Mouse (Mus musculus): ENCODE measurements at regions not wholly inside any gene's neighbourhood (a gene's known extent, or its start where the extent isn't known, plus 50 kb on each side); places are given as distances from the start of the nearest gene placed in this dataset.

GRCm38 (mm10) chr6:51212216-51212615, 220.3 kb upstream of the Nfe2l3 start:
- peaks cover 10% of the 10 kb centered on the region for H3K27me3 ChIP-seq (ENCODE audit: control insufficient read depth, insufficient read depth, low read length)
- H3K4me3 ChIP-seq (ENCODE audit: low read depth, low read length) = no peak overlapping the region
- no peak for DNase-seq (ENCODE audit: low spot score)
- no peak overlapping the region for H3K4me2 ChIP-seq (ENCODE audit: low read depth, low read length)
- H3K9me3 ChIP-seq (replicated peaks; ENCODE audit: control insufficient read depth, low read length) = no peaks in the 10 kb centered on the region
- H3K4me1 ChIP-seq (ENCODE audit: control insufficient read depth, insufficient read depth, low read length) = no peaks in the 10 kb centered on the region; the same call in 1 of the 2 replicates
- H3K36me3 ChIP-seq (replicated peaks; ENCODE audit: control insufficient read depth, insufficient read depth, low read depth, low read length) = no peaks in the 10 kb centered on the region
- no peak overlapping the region for H3K9ac ChIP-seq (replicated peaks; ENCODE audit: low read length)
- 72% methylated on average over 8 of the region's 8 CpGs for WGBS
- ATAC-seq (replicated peaks; ENCODE audit: insufficient number of reproducible peaks, low FRiP score, low TSS enrichment, low read depth) = no peak
- no peak overlapping the region for H3K27ac ChIP-seq (replicated peaks; ENCODE audit: low read depth, low read length)

- Histone ChIP-seq H3K4me3 (ENCODE audit: low read depth, low read length) (no peak overlapping the region), H3K9ac (replicated peaks; ENCODE audit: low read length) (no peak overlapping the region), H3K4me1 (ENCODE audit: control insufficient read depth, insufficient read depth, low read length) (no peaks in the 10 kb centered on the region), H3K4me2 (ENCODE audit: low read depth, low read length) (no peak overlapping the region), H3K9me3 (replicated peaks; ENCODE audit: control insufficient read depth, low read length) (no peaks in the 10 kb centered on the region), H3K27ac (replicated peaks; ENCODE audit: low read depth, low read length) (no peak overlapping the region), H3K36me3 (replicated peaks; ENCODE audit: control insufficient read depth, insufficient read depth, low read depth, low read length) (no peaks in the 10 kb centered on the region), H3K27me3 (ENCODE audit: control insufficient read depth, insufficient read depth, low read length) (no peaks in the 10 kb centered on the region)
- ATAC-seq (replicated peaks; ENCODE audit: insufficient number of reproducible peaks, low FRiP score, low TSS enrichment, low read depth) (no peak), DNase-seq (ENCODE audit: low spot score) (no peak)
- 89% methylated on average over 10 of the region's 10 CpGs for WGBS
Measured at GRCm38 (mm10) chr6:51215371-51215770, 217.1 kb upstream of the Nfe2l3 start.

GRCm38 (mm10) chr6:51216472-51216871, 216.0 kb upstream of the Nfe2l3 start:
- Histone ChIP-seq H3K27me3 (ENCODE audit: control insufficient read depth, insufficient read depth, low read length) (no peaks in the 10 kb centered on the region), H3K9ac (replicated peaks; ENCODE audit: low read length) (no peak overlapping the region), H3K4me3 (ENCODE audit: low read depth, low read length) (no peak overlapping the region), H3K9me3 (replicated peaks; ENCODE audit: control insufficient read depth, low read length) (no peaks in the 10 kb centered on the region), H3K36me3 (replicated peaks; ENCODE audit: control insufficient read depth, insufficient read depth, low read depth, low read length) (no peaks in the 10 kb centered on the region), H3K4me2 (ENCODE audit: low read depth, low read length) (no peak overlapping the region), H3K27ac (replicated peaks; ENCODE audit: low read depth, low read length) (no peak overlapping the region), H3K4me1 (ENCODE audit: control insufficient read depth, insufficient read depth, low read length) (no peaks in the 10 kb centered on the region)
- WGBS = 62% methylated on average over 8 of the region's 8 CpGs
- DNase-seq (ENCODE audit: low spot score) (no peak), ATAC-seq (replicated peaks; ENCODE audit: insufficient number of reproducible peaks, low FRiP score, low TSS enrichment, low read depth) (no peak)

GRCm38 (mm10) chr6:51219691-51220090, 212.8 kb upstream of the Nfe2l3 start:
- Histone ChIP-seq H3K36me3 (replicated peaks; ENCODE audit: control insufficient read depth, insufficient read depth, low read depth, low read length) (no peaks in the 10 kb centered on the region), H3K4me2 (ENCODE audit: low read depth, low read length) (no peak overlapping the region), H3K9ac (replicated peaks; ENCODE audit: low read length) (no peak overlapping the region), H3K4me3 (ENCODE audit: low read depth, low read length) (no peak overlapping the region), H3K27me3 (ENCODE audit: control insufficient read depth, insufficient read depth, low read length) (no peaks in the 10 kb centered on the region), H3K9me3 (replicated peaks; ENCODE audit: control insufficient read depth, low read length) (no peaks in the 10 kb centered on the region), H3K27ac (replicated peaks; ENCODE audit: low read depth, low read length) (no peak overlapping the region), H3K4me1 (ENCODE audit: control insufficient read depth, insufficient read depth, low read length) (no peaks in the 10 kb centered on the region)
- DNase-seq (ENCODE audit: low spot score) = no peak
- WGBS = 89% methylated on average over 12 of the region's 12 CpGs
- ATAC-seq (replicated peaks; ENCODE audit: insufficient number of reproducible peaks, low FRiP score, low TSS enrichment, low read depth) = no peak

GRCm38 (mm10) chr6:51220778-51221177, 211.7 kb upstream of the Nfe2l3 start:
- H3K4me3 ChIP-seq (ENCODE audit: low read depth, low read length) = no peak overlapping the region
- H3K9me3 ChIP-seq (replicated peaks; ENCODE audit: control insufficient read depth, low read length) = no peaks in the 10 kb centered on the region
- H3K36me3 ChIP-seq (replicated peaks; ENCODE audit: control insufficient read depth, insufficient read depth, low read depth, low read length) = no peaks in the 10 kb centered on the region
- H3K27me3 ChIP-seq (ENCODE audit: control insufficient read depth, insufficient read depth, low read length) = no peaks in the 10 kb centered on the region
- no peak overlapping the region for H3K4me2 ChIP-seq (ENCODE audit: low read depth, low read length)
- 60% methylated on average over 4 of the region's 4 CpGs for WGBS
- ATAC-seq (replicated peaks; ENCODE audit: insufficient number of reproducible peaks, low FRiP score, low TSS enrichment, low read depth) (no peak), DNase-seq (ENCODE audit: low spot score) (no peak)
- no peak overlapping the region for H3K27ac ChIP-seq (replicated peaks; ENCODE audit: low read depth, low read length)
- no peak overlapping the region for H3K9ac ChIP-seq (replicated peaks; ENCODE audit: low read length)
- no peaks in the 10 kb centered on the region for H3K4me1 ChIP-seq (ENCODE audit: control insufficient read depth, insufficient read depth, low read length)

- Histone ChIP-seq H3K4me1 (ENCODE audit: control insufficient read depth, insufficient read depth, low read length) (no peaks in the 10 kb centered on the region), H3K36me3 (replicated peaks; ENCODE audit: control insufficient read depth, insufficient read depth, low read depth, low read length) (no peaks in the 10 kb centered on the region), H3K27me3 (ENCODE audit: control insufficient read depth, insufficient read depth, low read length) (no peaks in the 10 kb centered on the region), H3K4me3 (ENCODE audit: low read depth, low read length) (no peak overlapping the region), H3K27ac (replicated peaks; ENCODE audit: low read depth, low read length) (no peak overlapping the region), H3K9me3 (replicated peaks; ENCODE audit: control insufficient read depth, low read length) (no peaks in the 10 kb centered on the region), H3K9ac (replicated peaks; ENCODE audit: low read length) (no peak overlapping the region), H3K4me2 (ENCODE audit: low read depth, low read length) (no peak overlapping the region)
- DNase-seq (ENCODE audit: low spot score) (no peak), ATAC-seq (replicated peaks; ENCODE audit: insufficient number of reproducible peaks, low FRiP score, low TSS enrichment, low read depth) (no peak)
- 89% methylated on average over 11 of the region's 11 CpGs for WGBS
Measured at GRCm38 (mm10) chr6:51236077-51236740, 196.3 kb upstream of the Nfe2l3 start.

GRCm38 (mm10) chr6:51240039-51240438, 192.4 kb upstream of the Nfe2l3 start:
- Histone ChIP-seq H3K9ac (replicated peaks; ENCODE audit: low read length) (no peak overlapping the region), H3K27ac (replicated peaks; ENCODE audit: low read depth, low read length) (no peak overlapping the region), H3K36me3 (replicated peaks; ENCODE audit: control insufficient read depth, insufficient read depth, low read depth, low read length) (no peaks in the 10 kb centered on the region), H3K4me1 (ENCODE audit: control insufficient read depth, insufficient read depth, low read length) (no peaks in the 10 kb centered on the region), H3K4me3 (ENCODE audit: low read depth, low read length) (no peak overlapping the region), H3K9me3 (replicated peaks; ENCODE audit: control insufficient read depth, low read length) (no peaks in the 10 kb centered on the region), H3K4me2 (ENCODE audit: low read depth, low read length) (no peak overlapping the region), H3K27me3 (ENCODE audit: control insufficient read depth, insufficient read depth, low read length) (no peaks in the 10 kb centered on the region)
- 62% methylated on average over 3 of the region's 3 CpGs for WGBS
- ATAC-seq (replicated peaks; ENCODE audit: insufficient number of reproducible peaks, low FRiP score, low TSS enrichment, low read depth) = no peak
- no peak for DNase-seq (ENCODE audit: low spot score)

GRCm38 (mm10) chr6:51250233-51250632, 182.2 kb upstream of the Nfe2l3 start:
- H3K4me3 ChIP-seq (ENCODE audit: low read depth, low read length) = no peak overlapping the region
- no peak overlapping the region for H3K27ac ChIP-seq (replicated peaks; ENCODE audit: low read depth, low read length)
- no peaks in the 10 kb centered on the region for H3K9me3 ChIP-seq (replicated peaks; ENCODE audit: control insufficient read depth, low read length)
- H3K4me2 ChIP-seq (ENCODE audit: low read depth, low read length) = no peak overlapping the region
- no peaks in the 10 kb centered on the region for H3K27me3 ChIP-seq (ENCODE audit: control insufficient read depth, insufficient read depth, low read length)
- no peaks in the 10 kb centered on the region for H3K36me3 ChIP-seq (replicated peaks; ENCODE audit: control insufficient read depth, insufficient read depth, low read depth, low read length)
- no peak for DNase-seq (ENCODE audit: low spot score)
- no peak overlapping the region for H3K9ac ChIP-seq (replicated peaks; ENCODE audit: low read length)
- no peak for ATAC-seq (replicated peaks; ENCODE audit: insufficient number of reproducible peaks, low FRiP score, low TSS enrichment, low read depth)
- no peaks in the 10 kb centered on the region for H3K4me1 ChIP-seq (ENCODE audit: control insufficient read depth, insufficient read depth, low read length)

Data from embryonic facial prominence, embryonic 11.5 days (tissue).